Mouse (Mus musculus): ENCODE data around the gene Kel. TPM values are rescaled to one million over a fixed set of nuclear protein-coding genes. Genes with fewer than 3 reads are reported as not detected.

Kel gene
- polyA plus RNA-seq, 1 experiment = not detected

GRCm38 (mm10) chr6:41676530-41676929 lies 27.6 kb downstream of the Kel start:
- H3K4me3 ChIP-seq (ENCODE audit: insufficient read depth, poor library complexity, severe bottlenecking) = no peak overlapping the region
- H3K36me3 ChIP-seq (ENCODE audit: control insufficient read depth, insufficient read depth) = no peaks in the 10 kb centered on the region
- H3K27me3 ChIP-seq (ENCODE audit: control insufficient read depth, insufficient read depth, insufficient read length) = peaks cover 7% of the 10 kb centered on the region
- no peaks in the 10 kb centered on the region for H3K79me2 ChIP-seq (ENCODE audit: control insufficient read depth, insufficient read depth)
- H3ac ChIP-seq (ENCODE audit: control insufficient read depth, insufficient read length, low read depth) = no peak overlapping the region
- no peaks in the 10 kb centered on the region for H3K79me3 ChIP-seq (ENCODE audit: low read depth)
- TF ChIP-seq MAX (IDR thresholded peaks at IDR 0.05) (no peak), USF1 (IDR thresholded peaks at IDR 0.05; ENCODE audit: low read depth) (no peak), MYOD1 (IDR thresholded peaks at IDR 0.05; ENCODE audit: control insufficient read depth, insufficient read length, low read depth) (no peak), CEBPB (IDR thresholded peaks at IDR 0.05; ENCODE audit: low read depth) (no peak), MYOG (IDR thresholded peaks at IDR 0.05; ENCODE audit: control insufficient read depth, extremely low read depth, insufficient read length) (no peak), CTCF (IDR thresholded peaks at IDR 0.05; ENCODE audit: control insufficient read depth, insufficient read depth, insufficient read length) (no peak), FOSL1 (IDR thresholded peaks at IDR 0.05; ENCODE audit: insufficient read depth, low read length, poor library complexity, severe bottlenecking) (no peak)

GRCm38 (mm10) chr6:41662320-41662719 lies 41.8 kb downstream of the Kel start:
- Histone ChIP-seq H3K79me3 (ENCODE audit: low read depth) (no peaks in the 10 kb centered on the region), H3K27me3 (ENCODE audit: control insufficient read depth, insufficient read depth, insufficient read length) (no peaks in the 10 kb centered on the region), H3K36me3 (ENCODE audit: control insufficient read depth, insufficient read depth) (no peaks in the 10 kb centered on the region), H3K79me2 (ENCODE audit: control insufficient read depth, insufficient read depth) (no peaks in the 10 kb centered on the region), H3ac (ENCODE audit: control insufficient read depth, insufficient read length, low read depth) (no peak overlapping the region), H3K4me3 (ENCODE audit: insufficient read depth, poor library complexity, severe bottlenecking) (no peak overlapping the region)
- no peak for TF ChIP-seq CEBPB (IDR thresholded peaks at IDR 0.05; ENCODE audit: low read depth)
- TF ChIP-seq CTCF (IDR thresholded peaks at IDR 0.05; ENCODE audit: control insufficient read depth, insufficient read depth, insufficient read length) = no peak
- no peak for TF ChIP-seq MYOG (IDR thresholded peaks at IDR 0.05; ENCODE audit: control insufficient read depth, extremely low read depth, insufficient read length)
- TF ChIP-seq USF1 (IDR thresholded peaks at IDR 0.05; ENCODE audit: low read depth) = no peak
- no peak for TF ChIP-seq FOSL1 (IDR thresholded peaks at IDR 0.05; ENCODE audit: insufficient read depth, low read length, poor library complexity, severe bottlenecking)
- no peak for TF ChIP-seq MAX (IDR thresholded peaks at IDR 0.05)
- no peak for TF ChIP-seq MYOD1 (IDR thresholded peaks at IDR 0.05; ENCODE audit: control insufficient read depth, insufficient read length, low read depth)

DNA sequence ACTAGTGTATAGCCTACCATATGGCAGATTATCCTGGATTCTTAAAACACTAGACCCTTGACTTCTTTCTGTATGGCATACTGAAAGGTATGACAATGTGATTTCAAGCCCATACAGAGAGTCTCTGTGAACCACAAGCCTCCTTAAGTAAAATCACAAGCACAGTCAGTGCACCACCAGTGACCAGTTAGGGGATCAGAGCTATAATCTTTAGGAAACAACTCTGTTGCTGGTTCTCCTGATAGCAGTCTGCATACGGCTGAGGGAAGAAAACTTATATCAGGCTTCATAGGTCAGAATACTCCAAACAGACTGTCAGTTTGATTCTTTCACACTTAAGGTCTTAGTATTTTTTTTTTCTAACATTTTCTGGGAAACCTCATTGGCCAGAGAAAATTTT lies 45.7 kb downstream of the Kel start:
- H3K27me3 ChIP-seq (ENCODE audit: control insufficient read depth, insufficient read depth, insufficient read length) = no peaks in the 10 kb centered on the region
- no peak for TF ChIP-seq CTCF (IDR thresholded peaks at IDR 0.05; ENCODE audit: control insufficient read depth, insufficient read depth, insufficient read length)
- H3K79me2 ChIP-seq (ENCODE audit: control insufficient read depth, insufficient read depth) = no peaks in the 10 kb centered on the region

GRCm38 (mm10) chr6:41654648-41655047 lies 49.5 kb downstream of the Kel start:
- TF ChIP-seq CTCF (IDR thresholded peaks at IDR 0.05; ENCODE audit: control insufficient read depth, insufficient read depth, insufficient read length) = no peak
- no peak for TF ChIP-seq USF1 (IDR thresholded peaks at IDR 0.05; ENCODE audit: low read depth)
- TF ChIP-seq MYOG (IDR thresholded peaks at IDR 0.05; ENCODE audit: control insufficient read depth, extremely low read depth, insufficient read length) = no peak
- H3K4me3 ChIP-seq (ENCODE audit: insufficient read depth, poor library complexity, severe bottlenecking) = no peak overlapping the region

More for the DNA sequence above, 45.7 kb downstream of the Kel start:
- Histone ChIP-seq H3K36me3 (ENCODE audit: control insufficient read depth, insufficient read depth) (no peaks in the 10 kb centered on the region), H3ac (ENCODE audit: control insufficient read depth, insufficient read length, low read depth) (no peak overlapping the region), H3K4me3 (ENCODE audit: insufficient read depth, poor library complexity, severe bottlenecking) (no peak overlapping the region), H3K79me3 (ENCODE audit: low read depth) (no peaks in the 10 kb centered on the region)

DNA sequence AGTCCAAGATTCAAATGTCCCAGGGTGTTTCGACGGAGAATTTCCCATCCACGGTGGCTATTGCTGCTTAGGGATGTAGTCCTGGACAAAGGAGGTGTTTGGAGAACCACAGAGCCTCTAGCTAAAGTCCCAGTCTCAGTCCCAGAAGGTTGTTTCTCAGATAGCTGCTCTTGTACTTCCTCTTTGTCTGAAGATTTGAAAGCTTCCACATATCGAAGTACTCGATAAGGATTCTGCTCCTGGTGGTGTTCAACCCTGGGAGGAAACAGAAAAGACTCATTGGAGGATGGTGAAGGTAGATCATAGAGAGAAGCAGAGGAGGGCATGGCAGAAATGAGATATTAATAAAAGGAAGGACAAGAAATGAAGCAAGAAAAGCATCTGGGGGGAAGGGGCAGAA lies 51.0 kb downstream of the Kel start:
- no peak for TF ChIP-seq MYOD1 (IDR thresholded peaks at IDR 0.05; ENCODE audit: control insufficient read depth, insufficient read length, low read depth)
- TF ChIP-seq USF1 (IDR thresholded peaks at IDR 0.05; ENCODE audit: low read depth) = no peak
- TF ChIP-seq CTCF (IDR thresholded peaks at IDR 0.05; ENCODE audit: control insufficient read depth, insufficient read depth, insufficient read length) = no peak
- no peaks in the 10 kb centered on the region for H3K79me3 ChIP-seq (ENCODE audit: low read depth)
- no peaks in the 10 kb centered on the region for H3K27me3 ChIP-seq (ENCODE audit: control insufficient read depth, insufficient read depth, insufficient read length)
- H3ac ChIP-seq (ENCODE audit: control insufficient read depth, insufficient read length, low read depth) = no peak overlapping the region
- H3K36me3 ChIP-seq (ENCODE audit: control insufficient read depth, insufficient read depth) = no peaks in the 10 kb centered on the region
- H3K4me3 ChIP-seq (ENCODE audit: insufficient read depth, poor library complexity, severe bottlenecking) = no peak overlapping the region
- no peaks in the 10 kb centered on the region for H3K79me2 ChIP-seq (ENCODE audit: control insufficient read depth, insufficient read depth)

More at GRCm38 (mm10) chr6:41654648-41655047, 49.5 kb downstream of the Kel start:
- Histone ChIP-seq H3ac (ENCODE audit: control insufficient read depth, insufficient read length, low read depth) (no peak overlapping the region), H3K79me3 (ENCODE audit: low read depth) (no peaks in the 10 kb centered on the region), H3K79me2 (ENCODE audit: control insufficient read depth, insufficient read depth) (no peaks in the 10 kb centered on the region), H3K36me3 (ENCODE audit: control insufficient read depth, insufficient read depth) (no peaks in the 10 kb centered on the region), H3K27me3 (ENCODE audit: control insufficient read depth, insufficient read depth, insufficient read length) (no peaks in the 10 kb centered on the region)

DNA sequence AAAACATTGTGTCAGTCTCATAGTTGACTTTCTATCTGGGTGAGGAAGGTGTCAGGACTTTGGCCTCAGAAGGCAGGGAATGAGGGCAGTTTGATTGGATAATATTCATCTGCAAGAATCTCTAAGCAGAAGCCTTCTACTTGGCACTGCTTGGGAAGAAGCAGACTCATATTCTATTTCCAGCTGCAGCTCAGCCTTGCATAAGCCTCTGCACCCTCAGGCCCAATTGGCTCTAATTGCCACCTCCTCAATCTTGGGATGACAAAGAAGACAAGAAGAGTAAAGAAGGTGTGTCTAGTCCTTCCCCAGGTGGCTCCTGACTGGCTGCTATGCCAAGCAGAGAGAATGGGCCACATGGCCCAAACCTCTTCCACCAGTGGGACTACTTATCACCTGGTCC lies 57.5 kb downstream of the Kel start:
- no peaks in the 10 kb centered on the region for H3K79me3 ChIP-seq (ENCODE audit: low read depth)
- H3K79me2 ChIP-seq (ENCODE audit: control insufficient read depth, insufficient read depth) = no peaks in the 10 kb centered on the region
- TF ChIP-seq MAX (IDR thresholded peaks at IDR 0.05) = no peak
- TF ChIP-seq CEBPB (IDR thresholded peaks at IDR 0.05; ENCODE audit: low read depth) = no peak
- TF ChIP-seq CTCF (IDR thresholded peaks at IDR 0.05; ENCODE audit: control insufficient read depth, insufficient read depth, insufficient read length) = no peak
- no peak for TF ChIP-seq MYOD1 (IDR thresholded peaks at IDR 0.05; ENCODE audit: control insufficient read depth, insufficient read length, low read depth)
- TF ChIP-seq FOSL1 (IDR thresholded peaks at IDR 0.05; ENCODE audit: insufficient read depth, low read length, poor library complexity, severe bottlenecking) = no peak
- H3K27me3 ChIP-seq (ENCODE audit: control insufficient read depth, insufficient read depth, insufficient read length) = peaks cover 8% of the 10 kb centered on the region
- H3K4me3 ChIP-seq (ENCODE audit: insufficient read depth, poor library complexity, severe bottlenecking) = no peak overlapping the region
- no peaks in the 10 kb centered on the region for H3K36me3 ChIP-seq (ENCODE audit: control insufficient read depth, insufficient read depth)
- no peak overlapping the region for H3ac ChIP-seq (ENCODE audit: control insufficient read depth, insufficient read length, low read depth)

Data from C2C12 (cell line).